Mouse (Mus musculus) forebrain, embryonic 12.5 days (tissue): ENCODE results near the gene A530032D15Rik. TPM values are rescaled to one million over a fixed set of nuclear protein-coding genes. Genes with fewer than 3 reads are reported as not detected.
"Not testable (repeated sequence)": the region's sequence is repeated elsewhere in the genome, so short reads cannot be mapped to it uniquely, and the experiment has no call there.

Experiments
- ATAC-seq: fragments of 200-750 bp; cut with Nextera tagmentation; 2 replicates; pipeline ENCODE4 v1.8.0; 2017; ENCODE audit warnings: moderate TSS enrichment; ENCODE audit not compliant: low FRiP score
- H3K27ac ChIP-seq: fragments of 300-500 bp; sonication (generic); 2 replicates; pipeline ENCODE4 v1.5.1; 2016; ENCODE audit warnings: mild to moderate bottlenecking
- H3K27me3 ChIP-seq: fragments of 300-500 bp; sonication (generic); 2 replicates; pipeline ENCODE4 v1.6.1; 2016; ENCODE audit warnings: mild to moderate bottlenecking
- H3K36me3 ChIP-seq: fragments of 300-500 bp; sonication (generic); replicated peaks from 2 replicates; pipeline ENCODE4 v1.6.1; 2016; ENCODE audit warnings: mild to moderate bottlenecking
- H3K4me1 ChIP-seq: fragments of 300-500 bp; sonication (generic); 2 replicates; pipeline ENCODE4 v1.6.1; 2016
- H3K4me2 ChIP-seq: fragments of 300-500 bp; sonication (generic); 2 replicates; pipeline ENCODE4 v1.6.1; 2016; ENCODE audit warnings: mild to moderate bottlenecking, moderate library complexity
- H3K4me3 ChIP-seq: fragments of 300-500 bp; sonication (generic); replicated peaks from 2 replicates; pipeline ENCODE4 v1.5.1; 2016; ENCODE audit warnings: mild to moderate bottlenecking
- H3K9ac ChIP-seq: fragments of 300-500 bp; sonication (generic); 2 replicates; pipeline ENCODE4 v1.6.1; 2016; ENCODE audit warnings: mild to moderate bottlenecking
- H3K9me3 ChIP-seq: fragments of 300-500 bp; sonication (generic); 2 replicates; pipeline ENCODE4 v1.6.1; 2016
- WGBS: fragments of 180-500 bp; shearing (Covaris S2); methylation state at CpG from one replicate; pipeline ENCODE4 v1.1.7; 2016; 5-methylcytosine and 5-hydroxymethylcytosine counted together
- polyA plus RNA-seq: library from polyadenylated mRNA; unstranded; fragments of >200 nt; fragmentation: Nextera tagmentation; extraction: Ambion mirVana; gene quantifications from 2 replicates; pipeline ENCODE4 v1.2.1, GENCODE M21; 2016

A530032D15Rik gene
- polyA plus RNA-seq, 1 experiment from 2014 or later, result not detected

- not testable (repeated sequence) for H3K9me3 ChIP-seq, H3K36me3 ChIP-seq, H3K27me3 ChIP-seq, H3K4me1 ChIP-seq, H3K4me3 ChIP-seq, ATAC-seq, H3K9ac ChIP-seq, H3K27ac ChIP-seq, H3K4me2 ChIP-seq
- WGBS, result 82% methylated on average over 4 of the region's 4 CpGs
These were observed 4.3 kb downstream of the A530032D15Rik start for GRCm38 (mm10) chr1:85105336-85105735.

GRCm38 (mm10) chr1:85101754-85102153, 7.9 kb downstream of the A530032D15Rik start:
- not testable (repeated sequence) for H3K9me3 ChIP-seq, H3K36me3 ChIP-seq, H3K27me3 ChIP-seq, ATAC-seq, H3K4me1 ChIP-seq, H3K4me2 ChIP-seq, H3K4me3 ChIP-seq, H3K9ac ChIP-seq, H3K27ac ChIP-seq
- 85% methylated on average over 4 of the region's 4 CpGs for WGBS

- not testable (repeated sequence) for H3K27me3 ChIP-seq, ATAC-seq
- 65% methylated on average over 1 of the region's 1 CpGs for WGBS
These were observed 9.8 kb downstream of the A530032D15Rik start, which contains the start of gene Gm10553 for GRCm38 (mm10) chr1:85099864-85100263. Gm10553 (plus strand) TSS chr1:85100164.

GRCm38 (mm10) chr1:85099081-85099480, 10.6 kb downstream of the A530032D15Rik start:
- H3K27ac ChIP-seq, H3K4me2 ChIP-seq, H3K4me1 ChIP-seq, H3K4me3 ChIP-seq, H3K27me3 ChIP-seq, ATAC-seq, H3K9ac ChIP-seq, H3K9me3 ChIP-seq, H3K36me3 ChIP-seq: not testable (repeated sequence)
- 74% methylated on average over 7 of the region's 7 CpGs for whole genome bisulfite sequencing

More at GRCm38 (mm10) chr1:85099864-85100263, 9.8 kb downstream of the A530032D15Rik start, which contains the start of gene Gm10553:
- not testable (repeated sequence) for H3K4me3 ChIP-seq, H3K9ac ChIP-seq, H3K4me1 ChIP-seq, H3K4me2 ChIP-seq, H3K27ac ChIP-seq, H3K9me3 ChIP-seq, H3K36me3 ChIP-seq

- not testable (repeated sequence) for H3K9ac ChIP-seq, ATAC-seq, H3K9me3 ChIP-seq, H3K27ac ChIP-seq, H3K4me2 ChIP-seq, H3K36me3 ChIP-seq, H3K27me3 ChIP-seq, H3K4me1 ChIP-seq, H3K4me3 ChIP-seq
- 81% methylated on average over 6 of the region's 7 CpGs for WGBS
These were observed 16.6 kb downstream of the A530032D15Rik start for GRCm38 (mm10) chr1:85093011-85093572.

GRCm38 (mm10) chr1:85092169-85092568, 17.5 kb downstream of the A530032D15Rik start:
- H3K4me3 ChIP-seq, H3K4me2 ChIP-seq, H3K27me3 ChIP-seq, H3K36me3 ChIP-seq, H3K9me3 ChIP-seq, ATAC-seq, H3K9ac ChIP-seq, H3K4me1 ChIP-seq, H3K27ac ChIP-seq: not testable (repeated sequence)
- 48% methylated on average over 1 of the region's 3 CpGs for WGBS

GRCm38 (mm10) chr1:85086211-85086610, 23.4 kb downstream of the A530032D15Rik start:
- 60% methylated on average over 1 of the region's 1 CpGs for WGBS

GRCm38 (mm10) chr1:85084803-85085202, 24.9 kb downstream of the A530032D15Rik start:
- 65% methylated on average over 3 of the region's 3 CpGs for WGBS
- H3K9me3 ChIP-seq, ATAC-seq: not testable (repeated sequence)

More at GRCm38 (mm10) chr1:85086211-85086610, 23.4 kb downstream of the A530032D15Rik start:
- not testable (repeated sequence) for H3K27ac ChIP-seq, H3K27me3 ChIP-seq, H3K36me3 ChIP-seq, H3K4me2 ChIP-seq, H3K4me3 ChIP-seq, H3K9me3 ChIP-seq, H3K4me1 ChIP-seq, H3K9ac ChIP-seq, ATAC-seq

GRCm38 (mm10) chr1:85073099-85073498, 36.6 kb downstream of the A530032D15Rik start:
- not testable (repeated sequence) for H3K36me3 ChIP-seq, H3K27me3 ChIP-seq, ATAC-seq, H3K4me3 ChIP-seq, H3K9me3 ChIP-seq, H3K27ac ChIP-seq, H3K4me2 ChIP-seq, H3K9ac ChIP-seq, H3K4me1 ChIP-seq
- 66% methylated on average over 3 of the region's 3 CpGs for WGBS

More at GRCm38 (mm10) chr1:85084803-85085202, 24.9 kb downstream of the A530032D15Rik start:
- H3K27ac ChIP-seq, H3K27me3 ChIP-seq, H3K4me3 ChIP-seq, H3K9ac ChIP-seq, H3K4me1 ChIP-seq, H3K36me3 ChIP-seq, H3K4me2 ChIP-seq: not testable (repeated sequence)

GRCm38 (mm10) chr1:85071690-85072089, 38.0 kb downstream of the A530032D15Rik start:
- not testable (repeated sequence) for H3K4me3 ChIP-seq, ATAC-seq
- WGBS, result 66% methylated on average over 3 of the region's 3 CpGs

GRCm38 (mm10) chr1:85035801-85036200, 73.9 kb downstream of the A530032D15Rik start:
- 79% methylated on average over 6 of the region's 6 CpGs for WGBS
- not testable (repeated sequence) for H3K4me3 ChIP-seq, H3K36me3 ChIP-seq, H3K4me2 ChIP-seq, H3K27ac ChIP-seq, H3K4me1 ChIP-seq, H3K9me3 ChIP-seq, H3K27me3 ChIP-seq, ATAC-seq, H3K9ac ChIP-seq

More at GRCm38 (mm10) chr1:85071690-85072089, 38.0 kb downstream of the A530032D15Rik start:
- not testable (repeated sequence) for H3K27ac ChIP-seq, H3K9me3 ChIP-seq, H3K4me2 ChIP-seq, H3K27me3 ChIP-seq, H3K4me1 ChIP-seq, H3K36me3 ChIP-seq, H3K9ac ChIP-seq

GRCm38 (mm10) chr1:85034394-85034793, 75.3 kb downstream of the A530032D15Rik start:
- WGBS, result 90% methylated on average over 3 of the region's 4 CpGs
- not testable (repeated sequence) for H3K9ac ChIP-seq, H3K4me1 ChIP-seq, H3K27me3 ChIP-seq, H3K36me3 ChIP-seq, H3K4me2 ChIP-seq, ATAC-seq, H3K27ac ChIP-seq, H3K4me3 ChIP-seq, H3K9me3 ChIP-seq

GRCm38 (mm10) chr1:85033616-85034015, 76.0 kb downstream of the A530032D15Rik start:
- H3K4me1 ChIP-seq, H3K27me3 ChIP-seq, H3K4me2 ChIP-seq, ATAC-seq, H3K36me3 ChIP-seq, H3K9me3 ChIP-seq, H3K9ac ChIP-seq, H3K4me3 ChIP-seq, H3K27ac ChIP-seq: not testable (repeated sequence)
- 96% methylated on average over 5 of the region's 6 CpGs for WGBS
